Mouse (Mus musculus): ENCODE measurements around the gene Hist1h2ab. TPM values are rescaled to one million over a fixed set of nuclear protein-coding genes. Genes with fewer than 3 reads are reported as not detected.
"Not testable (repeated sequence)": the region's sequence is repeated elsewhere in the genome, so short reads cannot be mapped to it uniquely, and the experiment has no call there.

Hist1h2ab gene
- 16.9 and 20.0 TPM in 2 replicates for polyA plus RNA-seq (2015; fragmentation: Nextera tagmentation; extraction: Ambion mirVana)

GRCm38 (mm10) chr13:23750839-23751477, at the start of gene Hist1h2ab:
TSS of gene Hist1h2ab (plus strand) at chr13:23751126.
- H3K36me3 ChIP-seq (ENCODE audit: control insufficient read depth, insufficient read depth, low read length); H3K27me3 ChIP-seq (replicated peaks; ENCODE audit: control insufficient read depth, insufficient read depth, low read length); H3K4me1 ChIP-seq (ENCODE audit: control insufficient read depth, insufficient read depth, low read length); H3K9me3 ChIP-seq (ENCODE audit: control insufficient read depth, low read length): not testable (repeated sequence)
- Histone ChIP-seq H3K27ac (ENCODE audit: low read length) (peak within 1 kb of the TSS; percentile 95), H3K4me2 (ENCODE audit: low read depth, low read length) (peak within 1 kb of the TSS; percentile 55), H3K9ac (ENCODE audit: low read depth, low read length) (peak within 1 kb of the TSS; percentile 66), H3K4me3 (ENCODE audit: low read length) (peak within 1 kb of the TSS; percentile 48)
- under 1% methylated on average over 31 of the region's 47 CpGs for WGBS
- ATAC-seq = peak; percentile 34

GRCm38 (mm10) chr13:23702220-23702619, 48.7 kb upstream of the Hist1h2ab start:
- WGBS = 72% methylated on average over 4 of the region's 4 CpGs
- no peak overlapping the region for H3K9ac ChIP-seq (ENCODE audit: low read depth, low read length)
- no peak overlapping the region for H3K27ac ChIP-seq (ENCODE audit: low read length)
- H3K9me3 ChIP-seq (ENCODE audit: control insufficient read depth, low read length) = no peaks in the 10 kb centered on the region
- no peak overlapping the region for H3K4me2 ChIP-seq (ENCODE audit: low read depth, low read length)
- H3K4me3 ChIP-seq (ENCODE audit: low read length) = no peak overlapping the region
- ATAC-seq = no peak
- H3K27me3 ChIP-seq (replicated peaks; ENCODE audit: control insufficient read depth, insufficient read depth, low read length) = no peaks in the 10 kb centered on the region
- peaks cover 5% of the 10 kb centered on the region; the same call in 1 of the 2 replicates for H3K4me1 ChIP-seq (ENCODE audit: control insufficient read depth, insufficient read depth, low read length)
- no peaks in the 10 kb centered on the region for H3K36me3 ChIP-seq (ENCODE audit: control insufficient read depth, insufficient read depth, low read length)

- H3K27me3 ChIP-seq (replicated peaks; ENCODE audit: control insufficient read depth, insufficient read depth, low read length); ATAC-seq; H3K27ac ChIP-seq (ENCODE audit: low read length); H3K4me3 ChIP-seq (ENCODE audit: low read length); H3K9me3 ChIP-seq (ENCODE audit: control insufficient read depth, low read length); H3K4me2 ChIP-seq (ENCODE audit: low read depth, low read length); H3K9ac ChIP-seq (ENCODE audit: low read depth, low read length); H3K4me1 ChIP-seq (ENCODE audit: control insufficient read depth, insufficient read depth, low read length); H3K36me3 ChIP-seq (ENCODE audit: control insufficient read depth, insufficient read depth, low read length): not testable (repeated sequence)
- WGBS = 79% methylated on average over 2 of the region's 2 CpGs
Observed at GRCm38 (mm10) chr13:23702801-23703200, 48.1 kb upstream of the Hist1h2ab start.

GRCm38 (mm10) chr13:23705751-23706356, 45.1 kb upstream of the Hist1h2ab start:
- Histone ChIP-seq H3K4me1 (ENCODE audit: control insufficient read depth, insufficient read depth, low read length) (peaks cover 10% of the 10 kb centered on the region; the same call in 1 of the 2 replicates), H3K9me3 (ENCODE audit: control insufficient read depth, low read length) (no peaks in the 10 kb centered on the region), H3K27me3 (replicated peaks; ENCODE audit: control insufficient read depth, insufficient read depth, low read length) (no peaks in the 10 kb centered on the region), H3K27ac (ENCODE audit: low read length) (no peak overlapping the region), H3K9ac (ENCODE audit: low read depth, low read length) (no peak overlapping the region), H3K4me2 (ENCODE audit: low read depth, low read length) (no peak overlapping the region), H3K36me3 (ENCODE audit: control insufficient read depth, insufficient read depth, low read length) (no peaks in the 10 kb centered on the region), H3K4me3 (ENCODE audit: low read length) (no peak overlapping the region)
- 91% methylated on average over 7 of the region's 7 CpGs for WGBS
- ATAC-seq = no peak

- Histone ChIP-seq H3K27me3 (replicated peaks; ENCODE audit: control insufficient read depth, insufficient read depth, low read length) (no peaks in the 10 kb centered on the region), H3K4me1 (ENCODE audit: control insufficient read depth, insufficient read depth, low read length) (peaks cover 8% of the 10 kb centered on the region; the same call in 1 of the 2 replicates), H3K27ac (ENCODE audit: low read length) (no peak overlapping the region), H3K36me3 (ENCODE audit: control insufficient read depth, insufficient read depth, low read length) (no peaks in the 10 kb centered on the region), H3K4me3 (ENCODE audit: low read length) (no peak overlapping the region), H3K9me3 (ENCODE audit: control insufficient read depth, low read length) (no peaks in the 10 kb centered on the region), H3K9ac (ENCODE audit: low read depth, low read length) (no peak overlapping the region), H3K4me2 (ENCODE audit: low read depth, low read length) (no peak overlapping the region)
- WGBS = 97% methylated on average over 12 of the region's 12 CpGs
- ATAC-seq = no peak
Observed at GRCm38 (mm10) chr13:23706771-23707170, 44.2 kb upstream of the Hist1h2ab start.

GRCm38 (mm10) chr13:23708041-23708440, 42.9 kb upstream of the Hist1h2ab start:
- no peak for ATAC-seq
- Histone ChIP-seq H3K4me2 (ENCODE audit: low read depth, low read length) (no peak overlapping the region), H3K27ac (ENCODE audit: low read length) (no peak overlapping the region), H3K9ac (ENCODE audit: low read depth, low read length) (no peak overlapping the region), H3K4me3 (ENCODE audit: low read length) (no peak overlapping the region), H3K4me1 (ENCODE audit: control insufficient read depth, insufficient read depth, low read length) (peaks cover 8% of the 10 kb centered on the region; the same call in 1 of the 2 replicates), H3K9me3 (ENCODE audit: control insufficient read depth, low read length) (no peaks in the 10 kb centered on the region), H3K36me3 (ENCODE audit: control insufficient read depth, insufficient read depth, low read length) (no peaks in the 10 kb centered on the region), H3K27me3 (replicated peaks; ENCODE audit: control insufficient read depth, insufficient read depth, low read length) (no peaks in the 10 kb centered on the region)
- 93% methylated on average over 4 of the region's 4 CpGs for WGBS

- Histone ChIP-seq H3K9ac (ENCODE audit: low read depth, low read length) (no peak overlapping the region), H3K9me3 (ENCODE audit: control insufficient read depth, low read length) (no peaks in the 10 kb centered on the region), H3K36me3 (ENCODE audit: control insufficient read depth, insufficient read depth, low read length) (no peaks in the 10 kb centered on the region), H3K4me3 (ENCODE audit: low read length) (no peak overlapping the region), H3K27me3 (replicated peaks; ENCODE audit: control insufficient read depth, insufficient read depth, low read length) (no peaks in the 10 kb centered on the region), H3K4me2 (ENCODE audit: low read depth, low read length) (no peak overlapping the region), H3K27ac (ENCODE audit: low read length) (no peak overlapping the region), H3K4me1 (ENCODE audit: control insufficient read depth, insufficient read depth, low read length) (peaks cover 8% of the 10 kb centered on the region; the same call in 1 of the 2 replicates)
- no peak for ATAC-seq
- 74% methylated on average over 4 of the region's 4 CpGs for WGBS
Observed at GRCm38 (mm10) chr13:23708654-23709053, 42.3 kb upstream of the Hist1h2ab start.

GRCm38 (mm10) chr13:23709714-23710373, 41.1 kb upstream of the Hist1h2ab start:
- Histone ChIP-seq H3K9me3 (ENCODE audit: control insufficient read depth, low read length) (no peaks in the 10 kb centered on the region), H3K36me3 (ENCODE audit: control insufficient read depth, insufficient read depth, low read length) (no peaks in the 10 kb centered on the region), H3K27me3 (replicated peaks; ENCODE audit: control insufficient read depth, insufficient read depth, low read length) (no peaks in the 10 kb centered on the region), H3K4me1 (ENCODE audit: control insufficient read depth, insufficient read depth, low read length) (peaks cover 8% of the 10 kb centered on the region; the same call in 1 of the 2 replicates), H3K9ac (ENCODE audit: low read depth, low read length) (peak overlapping the region; percentile 77), H3K4me2 (ENCODE audit: low read depth, low read length) (peak overlapping the region; percentile 91), H3K4me3 (ENCODE audit: low read length) (peak overlapping the region; percentile 57), H3K27ac (ENCODE audit: low read length) (peak overlapping the region; percentile 54)
- ATAC-seq = peak; percentile 56
- 23% methylated on average over 15 of the region's 15 CpGs for WGBS

GRCm38 (mm10) chr13:23710374-23711089, 40.4 kb upstream of the Hist1h2ab start, which contains the start of gene Hfe:
TSS of gene Hfe (minus strand) at chr13:23710854.
- H3K4me3 ChIP-seq (ENCODE audit: low read length) = peak within 1 kb of the TSS; percentile 57
- no peaks in the 10 kb centered on the region for H3K9me3 ChIP-seq (ENCODE audit: control insufficient read depth, low read length)
- peak within 1 kb of the TSS; percentile 77 for H3K9ac ChIP-seq (ENCODE audit: low read depth, low read length)
- peak; percentile 83 for ATAC-seq
- H3K4me1 ChIP-seq (ENCODE audit: control insufficient read depth, insufficient read depth, low read length) = peaks cover 8% of the 10 kb centered on the region; the same call in 1 of the 2 replicates
- H3K27ac ChIP-seq (ENCODE audit: low read length) = peak within 1 kb of the TSS; percentile 54
- H3K27me3 ChIP-seq (replicated peaks; ENCODE audit: control insufficient read depth, insufficient read depth, low read length) = no peaks in the 10 kb centered on the region
- no peaks in the 10 kb centered on the region for H3K36me3 ChIP-seq (ENCODE audit: control insufficient read depth, insufficient read depth, low read length)
- 3% methylated on average over 17 of the region's 17 CpGs for WGBS
- peak within 1 kb of the TSS; percentile 91 for H3K4me2 ChIP-seq (ENCODE audit: low read depth, low read length)
